Mouse (Mus musculus) midbrain, embryonic 12.5 days (tissue): Measurements from ENCODE around the gene 1700013H16Rik. TPM values are rescaled to one million over a fixed set of nuclear protein-coding genes. Genes with fewer than 3 reads are reported as not detected.

ENCODE experiments used
- ATAC-seq: fragments of 200-750 bp; cut with Nextera tagmentation; 2 replicates; pipeline ENCODE4 v1.8.0; 2017; ENCODE audit warnings: low read depth, moderate TSS enrichment, moderate library complexity; ENCODE audit not compliant: low FRiP score
- H3K27ac ChIP-seq: fragments of 300-500 bp; sonication (generic); replicated peaks from 2 replicates; pipeline ENCODE4 v1.5.1; 2016; ENCODE audit warnings: mild to moderate bottlenecking
- H3K27me3 ChIP-seq: fragments of 300-500 bp; sonication (generic); 2 replicates; pipeline ENCODE4 v1.6.1; 2016; ENCODE audit warnings: mild to moderate bottlenecking
- H3K36me3 ChIP-seq: fragments of 300-500 bp; sonication (generic); 2 replicates; pipeline ENCODE4 v1.6.1; 2016
- H3K4me1 ChIP-seq: fragments of 300-500 bp; sonication (generic); 2 replicates; pipeline ENCODE4 v1.6.1; 2016
- H3K4me2 ChIP-seq: fragments of 300-500 bp; sonication (generic); replicated peaks from 2 replicates; pipeline ENCODE4 v1.6.1; 2016; ENCODE audit warnings: mild to moderate bottlenecking, moderate library complexity
- H3K4me3 ChIP-seq: fragments of 300-500 bp; sonication (generic); 2 replicates; pipeline ENCODE4 v1.5.1; 2016; ENCODE audit warnings: mild to moderate bottlenecking
- H3K9ac ChIP-seq: fragments of 300-500 bp; sonication (generic); replicated peaks from 2 replicates; pipeline ENCODE4 v1.6.1; 2016; ENCODE audit warnings: mild to moderate bottlenecking, moderate library complexity
- H3K9me3 ChIP-seq: fragments of 300-500 bp; sonication (generic); 2 replicates; pipeline ENCODE4 v1.6.1; 2016; ENCODE audit warnings: mild to moderate bottlenecking
- WGBS: fragments of 180-500 bp; shearing (Covaris S2); methylation state at CpG from one replicate; pipeline ENCODE4 v1.1.7; 2016; 5-methylcytosine and 5-hydroxymethylcytosine counted together
- polyA plus RNA-seq: library from polyadenylated mRNA; unstranded; fragments of >200 nt; fragmentation: Nextera tagmentation; extraction: Ambion mirVana; gene quantifications from 2 replicates; pipeline ENCODE4 v1.2.1, GENCODE M21; 2016

1700013H16Rik gene
- polyA plus RNA-seq, 1 experiment from 2014 or later, result not detected

DNA sequence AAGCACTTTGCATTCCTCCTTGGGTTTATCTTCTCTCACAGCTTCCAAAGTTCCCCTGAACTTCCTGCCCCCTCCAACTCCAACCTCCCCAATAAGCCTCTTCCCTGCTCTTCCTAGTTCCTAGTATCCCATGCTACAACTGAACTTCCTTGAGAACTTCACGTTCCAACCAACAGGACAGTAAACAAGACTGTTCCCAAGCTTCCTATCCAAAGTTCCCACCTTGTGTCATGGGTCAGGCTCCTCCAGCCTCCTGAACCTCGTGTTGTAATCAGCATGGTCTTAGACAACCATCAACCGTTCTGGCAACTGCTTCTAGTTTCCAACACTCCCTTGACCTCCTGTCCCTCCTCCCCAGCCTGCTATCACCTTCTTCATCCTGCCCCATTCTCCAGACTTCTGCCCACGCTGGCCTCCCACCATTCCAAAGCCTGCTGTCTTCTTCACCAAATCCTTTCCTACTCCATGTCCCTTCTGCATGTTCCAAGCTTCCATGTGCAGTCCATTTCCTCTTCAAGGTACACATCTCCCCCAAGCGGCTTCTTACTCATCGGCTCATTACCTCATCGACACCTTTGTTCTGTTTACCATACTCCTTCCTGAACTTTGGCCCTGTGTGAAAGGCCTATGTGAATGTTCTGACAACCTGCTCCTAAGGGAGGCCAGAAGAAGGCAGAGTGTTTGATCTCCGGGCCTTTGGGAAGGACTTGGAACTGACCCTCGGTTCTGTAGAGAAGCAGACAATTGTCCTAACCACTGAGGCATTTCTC is 63.4 kb downstream of the 1700013H16Rik start:
- no peak for ATAC-seq
- no peak overlapping the region for H3K27ac ChIP-seq
- 80% methylated on average over 9 of the region's 9 CpGs for WGBS
- no peak overlapping the region for H3K9ac ChIP-seq
- H3K4me3 ChIP-seq, result no peak overlapping the region
- H3K27me3 ChIP-seq, result no peaks in the 10 kb centered on the region
- H3K36me3 ChIP-seq, result no peaks in the 10 kb centered on the region
- H3K9me3 ChIP-seq, result no peaks in the 10 kb centered on the region
- H3K4me1 ChIP-seq, result no peaks in the 10 kb centered on the region
- H3K4me2 ChIP-seq, result no peak overlapping the region

DNA sequence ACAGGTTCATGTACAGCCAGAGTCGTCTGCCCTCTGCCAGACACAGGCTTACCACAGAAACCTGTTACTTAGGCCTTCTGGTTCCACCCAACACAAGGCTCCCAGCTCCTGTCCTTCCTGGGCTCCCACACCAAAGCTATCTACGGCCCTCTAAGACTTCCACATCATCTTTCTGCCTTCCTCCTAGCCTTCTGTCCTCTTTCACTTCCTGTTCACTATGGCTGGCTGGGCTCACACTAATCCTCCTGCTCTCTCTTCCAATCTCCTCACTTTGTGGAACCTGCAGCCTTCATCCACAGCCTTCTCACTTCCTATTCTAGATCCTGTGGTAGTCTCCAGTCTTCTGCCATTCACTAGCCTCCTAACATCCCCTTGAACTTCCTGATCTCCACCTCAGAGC is 64.5 kb downstream of the 1700013H16Rik start:
- Histone ChIP-seq H3K9me3 (no peaks in the 10 kb centered on the region), H3K36me3 (no peaks in the 10 kb centered on the region), H3K4me2 (no peak overlapping the region), H3K9ac (no peak overlapping the region), H3K27me3 (no peaks in the 10 kb centered on the region), H3K4me1 (no peaks in the 10 kb centered on the region), H3K4me3 (no peak overlapping the region), H3K27ac (no peak overlapping the region)
- no peak for ATAC-seq
- WGBS, result 74% methylated on average over 2 of the region's 2 CpGs

Other genes starting within 250 kb of the 1700013H16Rik start
- 78.1 and 88.7 TPM in 2 replicates for gene Rtl8c, start 149.8 kb downstream of the 1700013H16Rik start, polyA plus RNA-seq
- not detected in 2 replicates for gene Gm14597, start 148.9 kb downstream of the 1700013H16Rik start, polyA plus RNA-seq
- 109 and 113 TPM in 2 replicates for gene Rtl8a, start 114.1 kb downstream of the 1700013H16Rik start, polyA plus RNA-seq
- gene Rtl8b, start 87.4 kb downstream of the 1700013H16Rik start, polyA plus RNA-seq, result 95.3 and 98.2 TPM in 2 replicates
- gene 4930502E18Rik, start 33.0 kb downstream of the 1700013H16Rik start, polyA plus RNA-seq, result 0.13 and 0.21 TPM in 2 replicates
- gene Zfp36l3, start 18.6 kb upstream of the 1700013H16Rik start, polyA plus RNA-seq, result not detected in 2 replicates
- 2.4 and 3.3 TPM in 2 replicates for gene Xlr, start 39.9 kb upstream of the 1700013H16Rik start, polyA plus RNA-seq